Mouse (Mus musculus) layer of hippocampus, adult 18-20 months (tissue): ENCODE data around the gene Chac1. TPM values are rescaled to one million over a fixed set of nuclear protein-coding genes. Genes with fewer than 3 reads are reported as not detected.

ENCODE experiments used
- DNase-seq, 2 experiments: peaks; one replicate each; pipeline ENCODE4 v3.0.0; 2022; ENCODE audit warnings: low spot score in 2 of 2
- total RNA-seq, 2 experiments: library from RNA; stranded (reverse); gene quantifications; 2 replicates each; pipeline ENCODE4 v1.2.3; 2021

Chac1 gene
- total RNA-seq, 2 experiments from 2014 or later: 6.6 TPM

DNA sequence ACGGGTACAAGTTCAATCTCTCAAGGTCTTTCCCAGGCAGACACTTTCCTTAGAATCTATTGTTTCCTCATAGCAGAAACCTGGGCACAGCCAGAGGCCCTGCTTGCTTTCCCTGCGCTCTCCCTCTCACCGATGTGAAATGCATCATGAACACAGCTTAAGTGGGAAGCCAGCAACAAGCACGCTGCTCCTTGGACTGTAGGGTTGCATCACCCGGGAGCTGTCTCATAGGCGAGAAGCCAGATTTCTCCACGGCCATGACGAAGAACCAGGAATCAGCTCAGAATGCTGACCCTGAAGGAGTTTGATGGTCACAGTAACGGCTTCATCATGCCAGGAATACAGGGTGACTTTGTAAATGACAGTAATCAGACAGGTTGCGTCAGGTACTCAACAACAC lies 19.1 kb downstream of the Chac1 start:
- DNase-seq: no peak

DNA sequence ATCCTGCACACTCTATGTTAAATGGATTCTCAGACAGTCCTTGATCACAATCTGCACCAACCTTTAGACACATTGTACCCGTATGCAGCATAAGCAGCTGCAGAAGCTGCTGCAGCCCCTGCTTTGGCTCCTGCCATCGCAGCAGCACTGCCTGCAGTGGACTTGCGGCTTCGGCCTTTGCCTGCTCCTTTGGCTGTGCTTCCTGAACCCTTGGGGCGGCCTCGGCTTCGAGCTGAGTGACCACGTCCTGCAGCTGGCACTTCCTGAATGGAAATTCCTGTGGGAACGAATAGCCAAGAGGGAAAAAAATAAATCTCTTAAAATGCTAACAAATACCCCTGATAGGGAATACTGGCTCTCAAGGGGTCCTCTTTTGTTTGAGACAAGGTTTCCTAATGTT lies 26.3 kb downstream of the Chac1 start:
- DNase-seq: no peak

DNA sequence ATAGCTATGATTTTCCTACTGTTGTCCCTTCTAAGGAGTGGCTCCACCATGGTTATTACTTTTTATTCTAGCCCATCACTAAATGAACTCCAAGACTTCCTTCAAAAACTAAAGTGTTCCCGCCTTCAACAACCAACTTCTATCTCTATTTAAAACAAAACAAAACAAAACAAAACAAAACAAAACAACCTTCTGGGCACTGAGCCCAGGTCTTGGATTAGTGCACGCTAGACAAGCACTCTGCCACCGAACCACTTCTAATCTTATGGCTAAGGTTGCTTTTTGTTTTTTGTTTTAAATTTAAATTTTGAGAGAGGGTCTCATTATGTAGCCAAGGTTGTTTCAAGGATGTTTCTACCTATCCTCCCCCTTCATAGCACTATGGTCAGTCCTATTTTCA lies 26.8 kb downstream of the Chac1 start:
- no peak for DNase-seq

DNA sequence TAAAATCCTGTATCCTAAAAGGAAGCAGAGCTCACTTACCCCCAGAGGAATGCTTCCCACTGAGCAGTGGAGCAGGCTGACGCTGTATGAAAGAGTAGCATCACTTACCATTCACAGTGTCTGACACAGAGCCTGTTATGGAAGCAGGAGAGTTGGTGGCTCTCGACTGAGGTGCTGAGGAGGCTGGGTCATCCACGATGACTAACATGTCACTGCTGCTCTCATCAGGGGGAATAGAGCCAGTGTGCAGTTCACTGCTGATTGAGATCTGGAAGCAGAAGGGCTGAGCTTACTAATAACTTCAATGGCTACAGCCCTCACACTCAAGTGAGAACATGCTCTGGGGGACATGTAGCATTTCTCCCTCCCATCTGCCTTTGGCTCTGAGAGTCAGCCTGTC lies 28.4 kb downstream of the Chac1 start:
- DNase-seq: no peak

DNA sequence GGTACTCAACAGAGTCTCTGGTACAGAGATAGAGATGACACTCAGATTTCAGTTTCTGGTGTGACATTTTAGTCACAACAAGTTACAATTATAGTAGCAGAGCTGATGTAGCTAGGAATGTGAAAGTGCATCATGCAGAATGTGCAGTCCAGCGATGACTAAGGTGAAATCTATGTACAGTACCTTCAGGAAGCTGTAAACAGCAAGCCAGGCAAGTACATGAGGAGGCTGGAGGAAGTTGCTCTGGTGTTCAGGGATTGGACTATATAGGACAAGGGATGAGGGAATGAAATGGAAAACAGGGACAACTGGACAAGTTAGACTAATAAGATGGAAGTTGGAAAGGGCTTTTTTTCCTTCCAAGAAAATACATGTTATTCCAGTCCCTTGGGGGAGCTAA lies 37.2 kb downstream of the Chac1 start:
- no peak for DNase-seq

DNA sequence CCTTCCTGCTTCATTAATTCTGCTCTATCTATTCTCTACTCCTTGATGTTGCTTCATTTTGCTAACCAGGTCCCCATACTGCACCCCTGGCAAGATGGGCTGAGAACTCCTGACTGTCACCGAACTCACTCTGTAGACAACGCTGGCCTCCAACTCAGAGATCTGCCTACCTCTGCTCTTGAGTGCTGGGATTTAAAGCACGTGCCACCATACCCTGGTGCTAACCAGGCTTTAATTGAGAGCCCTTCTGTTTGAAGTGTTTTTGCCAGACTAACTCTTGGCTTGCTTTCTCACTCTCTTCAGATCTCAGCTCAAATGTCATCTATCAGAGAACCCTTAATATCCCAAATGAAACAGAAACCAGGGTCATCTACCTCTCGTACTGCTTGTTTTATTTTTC lies 39.0 kb downstream of the Chac1 start:
- DNase-seq: no peak

DNA sequence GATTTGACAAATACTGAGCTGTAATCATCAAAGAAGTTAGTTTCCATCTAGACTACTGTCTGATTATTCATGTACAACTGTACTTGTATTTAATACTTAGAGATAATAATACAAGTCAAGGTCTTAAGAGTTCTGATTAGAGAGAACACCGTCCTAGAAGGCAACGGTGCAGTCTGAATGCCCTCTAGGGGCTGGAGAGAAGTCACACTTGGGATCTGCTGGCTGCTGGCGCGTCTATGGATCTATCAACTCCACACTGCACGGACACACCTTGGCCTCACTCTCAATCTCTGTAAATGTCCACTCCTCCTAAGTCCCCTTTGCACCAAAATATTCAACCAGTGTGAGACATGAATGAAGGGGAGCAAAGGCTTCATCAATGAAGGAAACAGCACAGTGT lies 47.2 kb downstream of the Chac1 start:
- no peak for DNase-seq

DNA sequence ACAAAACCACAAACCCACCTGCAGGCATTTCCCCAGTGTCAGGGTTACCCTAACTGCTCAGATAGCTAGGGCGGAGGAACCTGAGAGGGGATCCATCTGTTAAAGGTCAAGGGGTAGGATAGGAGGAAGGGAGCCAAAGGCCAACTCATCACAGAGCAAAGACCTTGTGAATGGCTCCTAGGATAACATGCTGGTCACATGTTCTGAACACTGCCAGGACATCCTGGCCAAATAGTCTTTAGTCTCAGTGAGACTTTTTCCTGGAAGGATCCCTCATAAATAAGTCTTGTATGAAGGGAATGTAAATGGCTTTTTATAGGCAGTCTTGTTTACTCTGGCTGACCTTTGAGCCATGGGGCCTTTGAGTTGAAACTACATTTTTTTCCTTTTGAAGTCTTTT lies 47.6 kb downstream of the Chac1 start:
- no peak for DNase-seq

DNA sequence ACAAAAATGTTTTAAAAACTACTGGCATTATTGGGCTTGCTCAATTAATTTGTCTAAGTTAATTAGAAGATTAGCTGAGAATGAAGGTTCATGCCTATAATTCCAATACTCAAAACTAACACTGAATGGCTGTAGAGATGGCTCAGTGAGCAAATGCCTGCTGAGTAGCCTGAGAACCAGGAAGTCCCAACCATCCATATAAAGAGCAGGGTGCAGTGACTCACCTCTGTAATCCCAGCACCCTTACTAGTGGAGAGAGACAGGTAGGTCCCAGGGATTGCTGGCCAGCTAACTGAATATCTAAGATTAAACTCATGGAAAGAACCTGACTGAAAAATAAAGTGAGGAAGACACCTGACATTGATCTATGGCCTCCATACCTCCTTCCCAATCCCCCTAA lies 48.3 kb downstream of the Chac1 start:
- DNase-seq: no peak

Other genes starting within 250 kb of the Chac1 start
- gene Rad51, start 238.4 kb upstream of the Chac1 start, total RNA-seq: 1 to 10 TPM in 1 of 2 experiments, under 1 TPM in 1; 0.46 to 1.2 TPM
- 10 to 100 TPM; 54.7 to 55.5 TPM for gene Rmdn3, start 194.2 kb upstream of the Chac1 start, total RNA-seq
- under 1 TPM in 1 of 2 experiments, not detected in 1; 0.74 TPM for gene Gchfr, start 183.5 kb upstream of the Chac1 start, total RNA-seq
- not detected for gene Gm14137, start 176.7 kb upstream of the Chac1 start, total RNA-seq
- 10 to 100 TPM; 35.7 to 42.4 TPM for gene Zfyve19, start 142.6 kb upstream of the Chac1 start, total RNA-seq
- 10 to 100 TPM; 17.3 to 17.6 TPM for gene Dnajc17, start 142.4 kb upstream of the Chac1 start, total RNA-seq
- not detected for gene Ppp1r14d, start 121.3 kb upstream of the Chac1 start, total RNA-seq
- 1 to 10 TPM; 2.0 to 2.3 TPM for gene Spint1, start 113.9 kb upstream of the Chac1 start, total RNA-seq
- gene Rhov, start 80.0 kb upstream of the Chac1 start, total RNA-seq: 1 to 10 TPM; 7.5 to 7.9 TPM
- gene Vps18, start 62.5 kb upstream of the Chac1 start, total RNA-seq: 10 to 100 TPM; 44.2 to 49.9 TPM
- 1 to 10 TPM; 2.0 to 2.8 TPM for gene Dll4, start 25.4 kb upstream of the Chac1 start, total RNA-seq
- 10 to 100 TPM; 17.8 to 18.9 TPM for gene Ino80, start 126.5 kb downstream of the Chac1 start, total RNA-seq
- gene Exd1, start 196.4 kb downstream of the Chac1 start, total RNA-seq: under 1 TPM; 0.64 to 0.76 TPM
- 100 to 1,000 TPM; 154 to 166 TPM for gene Chp1, start 196.5 kb downstream of the Chac1 start, total RNA-seq